Mouse (Mus musculus) layer of hippocampus, adult 9-11 months (tissue): ENCODE measurements around the gene Usp18.

Source experiments
- DNase-seq: peaks from one replicate; pipeline ENCODE4 v3.0.0; 2022

Gene Usp18

DNA sequence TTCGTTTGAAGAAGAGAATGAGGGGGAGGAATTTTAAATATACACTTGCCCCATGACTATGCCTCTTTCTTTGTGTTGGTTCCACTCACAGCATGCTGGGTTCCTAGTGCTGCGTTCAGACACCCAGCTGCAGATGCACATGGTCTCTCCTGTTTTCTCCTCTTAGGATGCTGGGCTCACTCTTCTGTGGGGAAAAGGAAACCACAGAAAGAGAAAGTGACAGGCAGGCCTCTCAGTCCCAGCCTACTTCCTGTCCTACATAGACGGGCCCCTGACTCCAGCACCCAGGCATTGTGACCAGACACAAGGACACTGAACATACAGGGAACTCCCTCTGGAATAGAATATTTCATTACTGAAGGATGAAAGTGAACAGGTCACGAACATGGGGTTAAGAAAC, 19.7 kb upstream of the Usp18 start:
- no peak for DNase-seq

DNA sequence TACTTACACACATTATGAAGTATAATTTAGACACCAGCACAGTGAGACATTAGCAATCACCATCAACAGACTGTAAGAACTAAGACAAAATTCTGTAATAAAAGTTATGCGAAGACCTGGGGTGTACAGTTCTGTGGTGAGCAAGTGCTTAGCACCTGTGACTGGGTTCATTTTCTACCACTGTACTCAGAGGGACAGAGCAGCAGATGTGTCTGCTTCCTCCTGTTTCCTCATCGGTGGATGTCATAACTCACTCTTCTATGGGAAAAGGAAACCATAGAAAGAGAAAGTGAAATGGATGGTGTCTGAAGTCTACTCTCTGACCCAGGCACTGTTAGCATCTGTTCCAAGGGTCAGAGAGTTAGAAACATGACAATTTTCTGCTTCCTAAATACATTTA, 19.0 kb upstream of the Usp18 start:
- no peak for DNase-seq

- no peak for DNase-seq
Measured at GRCm38 (mm10) chr6:121228421-121228820, 17.3 kb upstream of the Usp18 start.

GRCm38 (mm10) chr6:121232652-121233051, 13.1 kb upstream of the Usp18 start:
- DNase-seq = no peak

DNA sequence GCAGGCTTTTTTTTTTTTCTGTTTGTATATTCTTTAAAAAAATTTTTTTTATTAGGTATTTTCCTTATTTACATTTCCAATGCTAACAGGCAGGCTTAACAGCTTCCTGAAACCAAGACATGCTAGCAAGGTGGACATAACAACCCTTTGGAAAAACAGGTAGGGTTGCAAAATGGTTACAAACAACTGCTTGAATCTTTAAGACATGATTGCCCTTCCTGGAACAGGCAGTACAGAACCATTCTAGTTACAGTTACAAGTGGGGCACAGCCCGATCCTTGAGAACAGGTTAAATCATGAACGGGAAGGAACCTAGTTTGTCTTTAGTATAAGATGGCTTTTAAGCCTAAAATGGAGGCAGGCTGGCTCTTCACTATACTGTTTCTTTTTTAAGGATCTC, 9.3 kb upstream of the Usp18 start:
- no peak for DNase-seq

- no peak for DNase-seq
Measured at GRCm38 (mm10) chr6:121238209-121238608, 7.5 kb upstream of the Usp18 start.

- DNase-seq = no peak
Measured at GRCm38 (mm10) chr6:121241780-121242179, 3.9 kb upstream of the Usp18 start.

GRCm38 (mm10) chr6:121243161-121243560, 2.5 kb upstream of the Usp18 start:
- DNase-seq = no peak

DNA sequence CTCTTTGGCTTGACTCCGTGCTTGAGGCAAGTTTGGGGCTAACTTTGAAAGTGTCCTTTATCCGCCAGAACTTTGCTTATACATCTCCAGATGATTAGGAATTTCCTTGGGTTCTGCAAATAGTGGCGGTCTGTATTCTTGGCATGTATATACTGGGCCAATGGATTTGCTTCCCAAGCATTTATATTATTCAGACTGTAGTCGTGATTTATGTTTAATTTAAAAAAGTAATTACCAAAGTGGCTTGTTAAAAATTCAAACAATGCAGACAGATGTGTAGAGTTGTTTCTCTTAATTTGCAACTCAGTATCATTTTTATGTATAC, 293 bp downstream of the Usp18 start:
- DNase-seq = no peak

GRCm38 (mm10) chr6:121250406-121250805, 4.7 kb downstream of the Usp18 start:
- DNase-seq = no peak

DNA sequence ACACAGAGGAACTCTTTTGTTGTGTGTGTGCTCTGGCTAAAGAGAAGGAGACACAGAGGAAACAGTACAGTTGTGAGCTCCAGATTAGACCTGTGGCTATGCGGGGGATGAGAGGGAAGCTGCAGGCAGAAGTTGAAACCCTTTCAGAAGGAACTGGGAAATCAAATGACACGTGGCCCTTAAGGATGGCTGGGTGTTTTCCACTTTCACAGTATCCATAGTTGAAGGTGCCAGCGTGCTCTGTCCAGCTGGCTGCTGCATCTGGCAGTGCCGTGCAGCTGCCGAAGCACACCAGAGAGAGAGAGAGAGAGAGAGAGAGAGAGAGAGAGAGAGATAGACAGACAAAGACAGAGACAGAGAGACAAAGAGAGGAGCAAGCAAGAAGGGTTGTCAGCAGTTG, 5.5 kb downstream of the Usp18 start:
- no peak for DNase-seq

DNA sequence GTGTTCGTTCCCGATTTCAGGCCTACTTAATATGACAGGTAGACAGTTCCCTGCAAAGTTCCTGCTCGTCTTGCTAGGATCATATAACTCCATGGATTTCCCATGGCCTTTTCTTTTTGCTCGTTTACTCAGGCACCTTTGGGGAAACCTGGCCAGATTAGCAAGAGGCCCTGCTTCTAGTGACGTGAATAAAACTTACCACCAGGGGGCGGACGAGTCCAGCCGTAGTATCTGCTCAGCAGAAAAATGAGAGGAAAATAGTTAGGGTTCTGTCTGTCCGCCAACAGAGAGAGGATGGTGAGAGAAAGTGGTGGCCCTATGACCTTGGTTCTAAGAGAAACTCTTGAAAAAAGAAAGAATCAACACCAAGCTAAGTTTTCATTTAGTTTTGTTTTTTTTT, 14.8 kb downstream of the Usp18 start:
- peak; percentile 49 for DNase-seq

- no peak for DNase-seq
Measured at GRCm38 (mm10) chr6:121261233-121261632, 15.5 kb downstream of the Usp18 start.

- DNase-seq = no peak
Measured at GRCm38 (mm10) chr6:121262004-121262403, 16.3 kb downstream of the Usp18 start.

DNA sequence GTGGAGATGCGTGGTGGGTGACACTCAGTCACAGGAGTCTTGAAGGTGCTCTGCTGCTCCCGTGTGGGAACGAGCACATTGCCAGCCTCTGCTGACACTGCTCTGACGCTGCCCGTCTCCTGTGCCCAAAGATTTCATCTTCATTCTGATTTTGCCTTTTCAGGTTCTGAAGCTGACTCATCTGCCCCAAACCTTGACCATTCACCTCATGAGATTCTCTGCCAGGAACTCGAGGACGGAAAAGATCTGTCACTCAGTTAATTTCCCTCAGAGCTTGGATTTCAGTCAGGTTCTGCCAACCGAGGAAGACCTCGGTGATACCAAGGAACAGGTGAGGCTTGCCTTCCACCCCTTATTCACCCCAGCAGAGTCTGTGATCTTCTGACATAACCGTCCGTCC, 16.8 kb downstream of the Usp18 start:
- no peak for DNase-seq

GRCm38 (mm10) chr6:121270156-121270555, 24.4 kb downstream of the Usp18 start:
- DNase-seq = no peak

GRCm38 (mm10) chr6:121271707-121272074, 26.0 kb downstream of the Usp18 start:
- no peak for DNase-seq

GRCm38 (mm10) chr6:121272075-121272800, 26.5 kb downstream of the Usp18 start:
- DNase-seq = peak; percentile 71

GRCm38 (mm10) chr6:121274356-121274755, 28.6 kb downstream of the Usp18 start:
- DNase-seq = no peak

DNA sequence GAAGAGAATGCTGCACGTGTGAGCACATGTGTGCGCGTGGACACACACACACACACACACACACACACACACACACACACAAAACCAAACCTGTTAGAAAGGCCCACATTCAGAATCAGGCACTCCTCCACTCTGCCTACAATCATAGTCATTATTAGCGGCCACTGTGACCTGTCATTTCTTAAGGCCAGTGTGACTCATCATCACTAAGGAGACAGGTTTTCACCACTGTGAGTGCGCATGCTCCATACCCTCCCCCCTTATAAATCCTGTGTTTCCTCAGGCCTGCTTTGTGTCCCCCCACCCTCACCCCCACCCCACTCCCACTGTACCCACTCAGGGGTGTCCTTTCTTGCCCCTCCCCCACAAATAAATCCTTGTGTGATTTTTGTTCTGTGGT, 38.4 kb downstream of the Usp18 start:
- no peak for DNase-seq

- DNase-seq = no peak
Measured at GRCm38 (mm10) chr6:121299317-121299716, 53.6 kb downstream of the Usp18 start.

- no peak for DNase-seq
Measured at GRCm38 (mm10) chr6:121299954-121300353, 54.2 kb downstream of the Usp18 start, which contains the start of gene Slc6a13. Slc6a13 (plus strand) TSS chr6:121300227.

GRCm38 (mm10) chr6:121300504-121300903, 54.8 kb downstream of the Usp18 start:
- no peak for DNase-seq

GRCm38 (mm10) chr6:121303466-121304220, 57.9 kb downstream of the Usp18 start:
- DNase-seq = no peak

GRCm38 (mm10) chr6:121304630-121305029, 58.9 kb downstream of the Usp18 start:
- DNase-seq = no peak
